Mouse (Mus musculus) kidney, adult 11 months (tissue): ENCODE results near the gene Fgl2.
"Not testable (repeated sequence)": the region's sequence is repeated elsewhere in the genome, so short reads cannot be mapped to it uniquely, and the experiment has no call there.

Experiments
- DNase-seq: peaks from one replicate; pipeline ENCODE4 v3.0.0; 2022

Fgl2 gene

DNA sequence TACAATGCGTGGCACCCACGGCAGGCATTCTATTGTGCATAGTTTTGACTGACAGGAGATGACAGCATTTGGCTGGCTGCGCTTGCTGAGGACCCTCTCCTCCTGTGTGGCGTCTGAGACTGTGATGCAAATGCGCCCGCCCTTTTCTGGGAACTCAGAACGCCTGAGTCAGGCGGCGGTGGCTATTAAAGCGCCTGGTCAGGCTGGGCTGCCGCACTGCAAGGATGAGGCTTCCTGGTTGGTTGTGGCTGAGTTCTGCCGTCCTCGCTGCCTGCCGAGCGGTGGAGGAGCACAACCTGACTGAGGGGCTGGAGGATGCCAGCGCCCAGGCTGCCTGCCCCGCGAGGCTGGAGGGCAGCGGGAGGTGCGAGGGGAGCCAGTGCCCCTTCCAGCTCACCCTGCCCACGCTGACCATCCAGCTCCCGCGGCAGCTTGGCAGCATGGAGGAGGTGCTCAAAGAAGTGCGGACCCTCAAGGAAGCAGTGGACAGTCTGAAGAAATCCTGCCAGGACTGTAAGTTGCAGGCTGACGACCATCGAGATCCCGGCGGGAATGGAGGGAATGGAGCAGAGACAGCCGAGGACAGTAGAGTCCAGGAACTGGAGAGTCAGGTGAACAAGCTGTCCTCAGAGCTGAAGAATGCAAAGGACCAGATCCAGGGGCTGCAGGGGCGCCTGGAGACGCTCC lies at the start of gene Fgl2:
Gene Fgl2 (plus strand): TSS at position 150 of the 687 bp plus-strand sequence.
- peak; percentile 23 for DNase-seq

DNA sequence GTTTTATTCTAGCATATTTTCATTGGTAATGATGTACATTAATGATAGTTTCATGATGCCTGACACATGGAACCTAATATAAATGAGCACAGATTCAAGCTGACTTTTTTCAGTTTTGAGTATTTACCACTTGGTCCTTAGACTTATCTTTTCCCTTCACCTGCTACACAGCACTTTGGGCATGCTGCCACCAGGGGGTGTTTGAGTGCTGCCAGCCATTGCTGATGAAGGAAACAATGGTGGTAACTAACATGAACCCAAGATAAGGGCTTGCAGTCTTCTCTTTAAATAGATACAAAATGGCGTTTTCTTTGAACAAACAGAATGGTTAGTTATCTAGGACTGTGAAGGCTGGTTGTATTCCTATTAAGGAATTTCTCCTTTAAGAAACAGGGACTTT lies 45.9 kb upstream of the Fgl2 start:
- DNase-seq = peak; percentile 27

DNA sequence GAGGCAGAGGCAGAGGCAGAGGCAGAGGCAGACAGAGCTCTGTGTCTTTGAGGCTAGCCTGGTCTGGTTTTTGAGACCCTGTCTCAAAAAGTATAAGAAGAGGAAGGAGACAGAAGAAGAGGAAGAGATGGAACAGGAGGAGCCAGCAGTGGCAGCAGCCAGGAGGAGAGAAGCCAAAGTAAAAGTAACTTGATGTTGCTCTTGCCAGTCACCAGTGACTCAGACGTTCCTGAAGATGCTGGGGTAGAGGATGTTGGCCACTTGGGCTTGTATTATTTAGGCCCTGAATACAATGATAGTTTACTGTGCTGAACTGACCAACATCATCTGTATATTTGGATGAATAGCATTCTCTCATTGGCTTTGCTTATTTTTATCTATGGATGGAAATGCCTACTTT lies 43.9 kb upstream of the Fgl2 start:
- no peak for DNase-seq

DNA sequence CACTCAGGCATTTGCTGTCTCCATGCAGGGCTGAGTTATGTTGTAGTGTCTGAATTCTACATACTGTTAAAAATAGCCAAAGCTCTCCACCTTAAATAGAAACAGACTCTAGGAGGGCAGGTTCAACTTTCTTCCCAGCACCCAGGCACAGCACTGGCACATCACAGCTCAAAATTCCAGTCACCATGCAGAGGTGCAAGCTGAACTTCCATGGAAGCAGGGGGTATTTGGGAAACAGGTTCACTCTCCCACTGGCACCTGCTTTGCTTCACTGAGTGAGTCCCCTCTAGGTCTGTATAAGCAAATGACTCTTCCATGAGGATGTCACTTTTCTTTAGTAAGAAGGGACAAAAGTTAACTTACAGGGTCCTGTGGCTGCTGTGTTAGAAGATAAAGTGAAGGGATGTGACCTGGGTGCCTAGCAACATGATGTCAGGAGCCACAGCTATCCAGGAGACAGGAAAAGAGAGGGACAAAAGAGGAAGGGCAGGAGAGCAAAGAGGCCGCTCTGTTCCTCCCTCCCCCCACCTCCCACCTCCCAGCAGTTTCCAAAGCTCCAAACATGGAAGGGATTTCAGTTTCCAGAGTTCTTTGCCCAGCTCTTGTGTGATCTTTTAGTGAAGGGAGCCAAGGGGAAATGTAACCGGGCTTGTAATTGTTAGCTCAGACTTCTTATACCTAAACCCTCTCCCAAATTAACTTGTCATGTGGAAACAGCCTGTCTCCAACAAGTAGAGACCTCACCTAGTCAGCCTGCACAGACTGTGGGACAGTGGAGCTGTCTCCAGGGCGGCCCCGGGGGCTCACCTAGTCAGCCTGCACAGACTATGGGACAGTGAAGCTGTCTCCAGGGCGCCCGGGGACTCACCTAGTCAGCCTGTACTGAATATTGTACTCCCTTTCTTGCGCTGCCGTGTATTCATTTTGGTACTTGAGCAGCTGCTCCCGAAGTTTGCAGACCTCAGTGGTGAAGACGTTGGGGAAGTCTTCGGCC lies 42.5 kb upstream of the Fgl2 start:
- DNase-seq = no peak

DNA sequence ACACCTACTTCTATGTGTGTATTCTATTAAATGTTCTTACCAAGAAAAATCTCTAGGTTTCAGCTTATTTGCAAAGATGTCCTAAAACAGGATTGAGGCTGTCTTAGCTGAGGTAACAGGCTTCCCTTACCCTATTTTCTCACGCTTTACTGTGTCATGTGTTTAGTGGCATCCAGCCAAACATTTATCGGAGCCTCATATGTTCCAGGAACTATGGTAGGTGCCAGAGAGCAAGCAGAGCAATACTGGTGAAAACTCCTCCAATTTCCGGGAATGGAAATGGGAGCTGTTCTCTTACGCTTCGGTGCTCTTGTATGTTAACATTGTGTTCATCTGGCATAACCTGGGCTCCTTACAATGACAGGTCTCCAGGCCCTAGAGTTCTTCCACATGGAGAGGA lies 40.8 kb upstream of the Fgl2 start:
- DNase-seq = no peak

DNA sequence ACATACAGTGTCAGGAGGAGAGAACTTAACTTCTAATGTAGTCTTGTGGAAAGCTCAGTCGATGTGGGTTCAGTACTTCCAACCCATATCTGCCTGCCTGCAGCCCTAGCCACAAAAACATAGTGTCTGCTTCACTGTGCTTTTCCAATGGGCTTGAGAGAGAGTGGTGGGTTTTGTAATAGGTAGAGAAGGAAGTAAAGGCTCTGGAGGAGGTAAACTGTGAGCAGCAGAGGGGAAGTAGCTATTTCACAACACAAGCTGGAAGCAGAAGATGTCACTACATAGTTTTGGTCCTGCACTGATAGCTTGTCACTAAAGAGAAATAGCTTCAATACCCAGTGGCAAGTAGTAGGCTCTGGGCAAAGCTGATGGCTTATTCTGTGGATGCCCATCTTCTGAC lies 40.3 kb upstream of the Fgl2 start:
- no peak for DNase-seq

DNA sequence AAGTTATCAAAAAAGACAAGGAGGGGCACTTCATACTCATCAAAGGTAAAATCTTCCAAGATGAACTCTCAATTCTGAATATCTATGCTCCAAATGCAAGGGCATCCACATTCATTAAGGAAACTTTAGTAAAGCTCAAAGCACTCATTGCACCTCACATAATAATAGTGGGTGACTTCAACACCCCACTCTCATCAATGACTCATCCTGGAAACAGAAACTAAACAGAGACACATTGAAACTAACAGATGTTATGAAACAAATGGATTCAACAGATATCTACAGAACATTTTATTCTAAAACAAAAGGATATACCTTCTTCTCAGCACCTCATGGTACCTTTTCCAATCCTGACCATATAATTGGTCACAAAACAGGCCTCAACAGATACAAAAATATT lies 30.2 kb upstream of the Fgl2 start:
- not testable (repeated sequence) for DNase-seq

DNA sequence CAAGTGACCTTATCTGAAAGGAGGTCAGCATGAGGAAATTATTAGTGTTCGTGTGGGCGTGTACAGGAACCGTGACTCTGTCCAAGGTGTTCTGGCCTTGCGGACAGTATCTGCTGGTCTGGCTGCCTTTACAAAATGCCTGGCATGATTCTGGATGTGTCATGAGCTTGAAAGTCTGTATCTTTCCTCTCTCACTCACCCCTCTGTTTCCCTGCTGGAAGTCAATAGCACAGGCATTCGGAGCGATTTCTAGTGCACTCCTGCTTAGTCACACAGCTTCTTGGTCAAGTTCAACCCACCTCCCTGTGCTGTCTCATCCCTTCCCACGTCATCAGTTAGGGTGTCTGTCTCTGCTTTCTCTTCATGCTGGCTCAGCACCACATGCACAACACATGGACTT lies 24.1 kb upstream of the Fgl2 start:
- no peak for DNase-seq

DNA sequence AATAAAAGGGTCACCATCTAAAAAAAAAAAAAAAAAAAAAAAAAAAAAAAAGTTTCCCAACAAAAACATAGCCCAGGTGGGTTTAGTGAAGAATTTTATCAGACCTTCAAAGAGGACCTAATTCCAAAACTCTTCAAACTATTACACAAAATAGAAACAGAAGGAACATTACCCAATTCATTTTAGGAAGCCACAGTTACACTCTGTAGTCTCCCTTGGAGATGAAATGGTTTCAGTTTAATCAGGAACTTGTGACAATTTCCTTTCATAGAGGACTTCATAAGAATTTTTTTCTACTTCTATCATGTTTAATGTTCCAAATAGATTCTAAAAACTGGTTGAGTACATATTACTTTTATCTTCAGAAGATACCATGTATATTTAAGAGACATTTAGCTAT lies 20.8 kb upstream of the Fgl2 start:
- no peak for DNase-seq

DNA sequence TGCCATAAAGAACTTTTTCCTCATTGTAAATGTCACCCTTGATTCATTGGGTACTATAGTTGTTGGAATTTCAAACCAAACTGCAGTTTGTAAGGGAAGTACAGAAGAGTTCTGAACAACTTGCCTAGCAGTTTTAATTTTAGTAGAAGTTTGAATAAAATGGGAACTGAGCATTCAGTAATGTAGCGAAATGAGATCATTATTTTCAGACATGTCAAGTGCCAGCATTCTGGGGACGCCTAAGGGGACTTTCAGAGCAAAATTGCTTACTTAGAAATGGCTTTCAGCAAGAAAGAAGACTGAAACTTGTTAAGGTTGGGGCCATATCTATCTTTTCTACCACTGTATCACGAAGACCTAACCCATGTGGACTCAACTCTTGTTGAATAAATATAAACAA lies 13.8 kb upstream of the Fgl2 start:
- no peak for DNase-seq

DNA sequence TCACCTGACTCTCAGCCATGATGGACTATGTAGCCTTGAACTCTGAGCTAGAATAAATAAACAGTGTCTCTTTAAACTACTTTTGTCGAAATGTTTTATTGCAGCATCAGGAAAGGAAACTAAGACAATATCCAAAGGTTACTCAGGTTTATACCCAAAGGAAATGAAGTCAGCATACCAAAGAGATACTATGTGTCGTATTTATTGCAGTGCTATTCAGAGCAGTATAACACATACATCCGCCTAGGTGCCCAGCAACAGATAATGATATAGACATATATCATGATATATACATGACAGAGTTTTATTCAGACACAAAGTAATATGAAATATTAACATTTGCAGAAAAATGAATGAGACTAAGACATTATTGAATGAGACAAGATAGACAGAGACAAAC lies 9.1 kb upstream of the Fgl2 start:
- DNase-seq = no peak

DNA sequence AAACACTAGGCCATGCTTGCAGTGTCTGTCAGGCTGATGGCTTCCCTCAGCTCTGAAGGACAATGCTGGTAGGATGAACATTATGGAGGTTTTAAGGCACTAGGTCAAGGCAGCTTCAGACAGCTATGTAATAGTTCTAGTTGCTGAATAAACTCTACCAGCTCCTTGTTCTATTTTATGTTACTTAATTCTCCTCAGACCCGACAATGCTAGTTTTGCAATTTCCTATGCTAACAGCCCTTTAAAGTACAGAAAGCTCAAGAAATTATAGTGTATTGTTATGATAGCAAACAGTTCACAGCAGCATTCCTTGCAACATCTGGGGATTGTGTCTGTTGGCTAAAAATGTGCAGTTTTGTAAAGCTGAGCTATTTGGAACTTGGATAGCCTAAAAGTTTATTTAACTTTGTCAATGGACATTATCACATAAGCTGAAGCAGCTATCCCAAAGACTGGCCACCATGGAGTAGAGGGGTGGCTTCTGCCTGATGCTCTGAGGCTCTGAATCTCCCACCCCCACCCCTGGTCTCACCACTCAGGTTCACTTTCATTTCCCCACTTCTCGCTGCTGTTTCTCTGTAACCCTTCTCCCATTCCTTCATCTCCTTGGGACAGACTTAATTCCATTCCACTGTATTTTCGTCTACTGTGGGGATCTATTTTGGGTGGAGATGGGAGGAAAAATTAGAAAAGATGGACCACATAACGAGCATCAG lies 5.9 kb upstream of the Fgl2 start:
- no peak for DNase-seq

DNA sequence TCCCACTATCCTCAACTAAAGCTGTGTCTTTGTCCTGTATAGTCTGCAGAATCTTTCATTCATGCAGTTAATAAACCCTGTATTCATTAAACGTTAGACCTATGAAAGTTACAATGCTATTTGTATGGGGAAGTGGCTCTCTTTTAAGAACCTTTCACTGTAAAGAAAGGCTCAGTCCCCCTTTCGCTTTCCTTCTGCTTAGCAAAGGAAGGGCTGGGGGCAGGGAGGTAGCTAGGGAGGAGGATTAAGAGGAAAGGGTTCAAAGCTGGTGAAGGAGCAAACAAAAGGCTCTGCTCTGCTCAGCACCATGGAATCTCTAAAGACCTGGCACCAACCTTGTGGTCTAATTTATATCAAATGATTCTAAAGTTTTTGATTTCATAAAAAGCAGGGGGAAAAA lies 4.9 kb upstream of the Fgl2 start:
- no peak for DNase-seq

DNA sequence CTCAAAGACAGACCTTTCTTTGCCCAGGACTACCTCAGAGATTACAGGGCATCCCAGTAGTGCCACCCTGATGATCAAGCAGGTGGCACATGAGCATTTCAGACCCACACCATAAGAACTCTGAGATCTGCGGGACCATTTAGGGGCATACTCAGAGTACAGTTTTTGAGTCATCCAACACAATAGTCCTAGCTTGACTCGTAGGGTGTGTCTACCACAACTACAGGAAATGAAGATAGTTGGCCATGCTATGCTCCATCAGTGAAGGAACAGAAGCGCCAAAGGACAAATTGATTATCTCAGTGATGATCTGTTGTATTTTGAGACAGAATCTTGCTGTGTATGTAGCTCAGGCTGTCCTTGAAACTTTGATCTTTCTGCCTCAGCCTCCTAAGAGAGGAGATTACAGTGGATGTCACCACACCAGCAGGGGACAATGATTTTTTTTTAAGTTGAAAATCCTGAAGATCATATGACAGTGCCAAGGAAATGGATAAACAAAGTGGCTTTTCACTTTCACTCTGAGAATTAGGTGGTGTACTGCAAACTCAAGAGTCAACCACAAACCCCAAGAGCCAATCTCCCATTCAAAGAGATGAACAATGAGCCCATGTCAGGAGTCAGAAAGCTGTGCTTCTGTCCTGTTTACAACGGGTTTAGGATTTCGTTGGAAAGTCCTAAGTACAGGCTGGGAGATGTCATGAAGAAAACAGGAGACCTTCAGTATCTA lies 2.1 kb upstream of the Fgl2 start:
- DNase-seq = no peak

DNA sequence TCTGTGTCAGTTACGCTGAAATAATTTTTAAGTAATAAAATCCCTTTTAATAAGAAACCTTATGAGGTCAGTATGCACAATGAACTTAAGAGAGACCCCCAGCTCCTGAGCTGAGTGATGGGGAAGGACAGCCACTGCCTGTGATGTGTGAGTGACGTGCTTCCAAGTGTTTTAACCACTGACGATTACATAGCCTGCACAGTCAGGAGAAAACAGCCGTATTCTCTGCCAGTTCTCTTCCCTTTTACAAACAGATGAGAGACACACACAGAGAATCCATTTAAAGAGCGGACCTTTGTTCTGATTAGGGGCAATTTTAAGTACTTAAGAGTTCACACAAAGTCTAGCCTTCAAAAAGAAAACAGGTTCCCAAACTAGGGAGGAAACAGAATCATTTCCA lies 522 bp upstream of the Fgl2 start:
- DNase-seq = no peak

DNA sequence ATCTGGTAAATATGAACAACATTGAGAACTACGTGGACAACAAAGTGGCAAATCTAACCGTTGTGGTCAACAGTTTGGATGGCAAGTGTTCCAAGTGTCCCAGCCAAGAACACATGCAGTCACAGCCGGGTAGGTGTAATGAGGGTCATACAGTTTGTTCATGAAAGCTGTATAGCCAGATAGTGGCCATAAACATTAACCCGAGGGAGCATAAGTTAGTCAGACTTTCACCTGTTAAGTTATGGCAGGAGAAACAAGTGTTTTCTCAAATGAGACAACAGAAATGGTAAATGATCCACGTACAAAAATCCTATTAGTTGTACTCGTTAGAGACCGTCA lies 707 bp downstream of the Fgl2 start:
- no peak for DNase-seq

DNA sequence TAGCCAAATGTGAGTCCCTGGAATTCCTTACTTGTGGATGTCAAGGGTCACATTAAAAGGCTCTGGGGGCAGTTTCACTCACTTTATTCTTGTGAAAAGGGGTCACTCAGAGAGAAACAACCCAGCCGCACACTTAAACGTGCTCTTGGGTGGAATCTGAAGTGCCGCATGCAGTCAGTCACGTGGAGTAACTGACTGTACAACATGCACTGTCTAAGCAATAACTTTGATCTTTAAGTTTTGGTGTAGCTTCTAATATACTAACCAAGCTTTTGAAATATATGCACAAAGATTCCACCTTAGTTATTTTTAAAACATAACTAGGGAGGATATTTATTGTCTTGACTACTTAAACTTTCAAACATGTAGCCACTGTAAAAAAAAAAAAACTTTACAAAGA lies 4.5 kb downstream of the Fgl2 start:
- no peak for DNase-seq

DNA sequence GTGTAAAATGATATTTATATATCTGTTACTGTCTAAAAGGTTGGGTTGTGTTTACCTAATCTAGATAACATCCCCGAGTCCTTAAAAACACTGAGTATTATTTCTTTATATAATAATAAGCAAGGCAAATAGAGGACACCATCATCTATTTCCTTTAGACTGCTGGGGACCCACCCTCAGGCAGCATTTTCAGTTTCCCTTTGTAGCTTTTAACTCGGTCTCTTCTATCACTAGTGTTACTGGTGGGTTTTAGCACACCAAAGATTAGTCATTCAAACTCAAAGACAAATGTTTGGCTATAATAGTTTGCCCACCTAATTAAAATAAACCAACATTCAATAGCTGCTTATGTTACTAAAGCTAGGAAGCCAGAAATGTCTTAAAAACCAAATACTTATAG lies 6.0 kb downstream of the Fgl2 start:
- no peak for DNase-seq

DNA sequence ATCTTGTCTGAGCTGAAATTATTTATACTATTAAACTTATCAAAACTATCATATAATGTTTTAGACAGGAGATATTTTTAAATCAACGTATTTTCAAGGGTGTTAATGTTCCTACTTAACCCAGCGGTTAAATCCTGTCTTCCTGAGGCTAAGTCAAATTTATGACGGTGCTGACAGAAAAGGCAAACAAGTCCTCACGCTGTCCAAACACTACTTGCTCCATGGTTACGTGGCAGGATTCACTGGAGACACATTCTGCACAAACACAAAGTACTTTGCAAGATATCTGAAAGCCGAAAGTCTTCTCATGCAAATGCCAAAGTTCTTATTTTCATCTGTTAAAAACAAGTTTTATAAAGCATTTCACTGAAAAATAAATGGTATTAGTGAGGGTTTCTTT lies 9.5 kb downstream of the Fgl2 start:
- DNase-seq = no peak

DNA sequence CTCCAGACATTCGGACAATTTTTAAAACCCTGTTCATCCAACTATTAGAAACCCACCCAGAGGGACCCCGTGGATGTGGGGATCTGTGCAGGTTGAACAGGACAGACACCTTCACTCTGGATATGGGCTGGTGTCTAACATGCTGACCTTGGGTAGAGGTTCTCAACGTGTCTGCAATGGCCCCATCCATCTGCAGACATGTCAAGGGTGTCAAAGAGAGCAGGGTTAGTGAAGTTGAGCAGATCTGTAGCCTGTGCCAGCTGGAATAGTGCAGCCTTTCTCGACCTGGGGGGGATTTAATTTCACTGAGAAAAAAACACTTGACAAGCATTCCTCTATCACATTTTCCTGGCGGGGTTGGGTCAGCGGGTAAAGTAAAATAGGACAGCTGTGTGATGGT lies 10.2 kb downstream of the Fgl2 start:
- DNase-seq = no peak

DNA sequence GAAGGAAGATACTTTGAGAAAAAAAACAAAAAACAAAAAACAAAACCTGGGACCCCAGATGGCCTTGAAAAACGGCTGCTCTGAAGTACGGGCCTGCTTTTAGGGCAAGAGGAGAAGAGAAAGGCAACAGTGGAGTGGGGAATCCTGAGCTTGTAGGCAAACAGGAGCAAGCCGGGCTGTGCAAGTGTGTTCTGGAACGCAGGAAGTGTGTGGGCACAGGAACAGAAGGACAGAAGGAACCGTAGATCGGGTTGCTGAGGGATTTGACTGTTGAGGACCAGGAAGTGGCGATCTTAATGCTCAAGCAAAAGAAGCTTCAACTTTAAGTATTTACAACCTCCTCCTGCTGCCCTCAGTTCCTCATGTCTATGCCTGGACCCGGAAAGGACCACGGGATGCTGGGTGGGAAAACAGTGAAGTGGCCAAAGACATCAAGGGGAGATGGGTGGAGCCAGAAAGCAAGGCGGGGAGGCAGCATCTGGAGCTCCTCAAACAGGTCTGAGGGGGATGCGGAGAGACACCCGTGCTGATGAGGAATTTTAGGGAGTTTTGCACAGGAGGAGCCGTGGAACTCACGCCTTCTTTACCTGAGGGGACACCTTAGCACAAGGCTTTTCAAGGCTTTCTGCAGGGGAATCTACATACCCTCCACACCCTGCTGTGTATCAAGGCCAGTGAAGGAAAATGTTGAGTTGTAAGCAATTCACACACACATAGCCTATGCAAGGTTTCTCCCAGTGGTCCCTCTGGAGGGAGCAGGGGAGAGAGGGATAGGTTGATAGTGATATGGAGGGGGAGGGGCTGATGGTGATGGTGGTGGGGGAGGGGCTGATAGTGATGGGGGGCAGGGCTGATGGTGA lies 11.2 kb downstream of the Fgl2 start:
- peak; percentile 3 for DNase-seq
